Mouse (Mus musculus) neutrophil, adult 83 days (primary cell): ENCODE results near the gene Eea1. TPM values are rescaled to one million over a fixed set of nuclear protein-coding genes. Genes with fewer than 3 reads are reported as not detected.

ENCODE experiments used
- total RNA-seq, 2 experiments: library from RNA; stranded (reverse); gene quantifications; one replicate each; pipeline ENCODE4 v1.2.4; 2023

Eea1 gene
- total RNA-seq, result 10 to 100 TPM; 18.0 to 21.6 TPM

GRCm38 (mm10) chr10:95940046-95940900, at the start of gene Eea1:
TSS of gene Eea1 (plus strand) at chr10:95940650.

Other genes with a start within 250 kb of the Eea1 start
- under 1 TPM in 1 of 2 experiments, not detected in 1; 0.24 TPM for gene Gm33543, start 97.7 kb upstream of the Eea1 start, total RNA-seq
- not detected for gene Gm5426, start 196.0 kb downstream of the Eea1 start, total RNA-seq